Mouse (Mus musculus): ENCODE measurements around the gene Myh14.

DNA sequence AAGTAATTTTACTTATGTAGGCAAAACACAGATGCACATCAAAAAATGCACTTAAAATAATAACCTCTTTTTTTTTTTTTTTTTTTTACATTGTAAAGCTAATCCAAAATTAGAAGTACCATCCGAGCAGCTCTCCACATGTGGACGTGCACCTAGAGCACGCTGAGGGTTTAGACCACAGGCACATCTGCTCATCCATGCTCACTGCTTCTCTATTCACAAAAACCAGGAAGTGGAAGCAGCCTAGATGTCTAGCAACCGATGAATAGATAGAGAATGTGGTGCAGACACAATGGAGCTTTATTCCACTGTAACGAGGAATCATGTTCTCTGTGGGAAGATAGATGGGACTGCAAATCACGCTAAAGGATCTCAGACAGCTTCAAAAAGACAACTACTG is 4.5 kb upstream of the Myh14 start:
- TF ChIP-seq POLR2A (IDR thresholded peaks at IDR 0.05; ENCODE audit: insufficient read depth, low read depth, low read length) (no peak), CTCF (IDR thresholded peaks at IDR 0.05; ENCODE audit: insufficient read depth, low read depth, low read length) (no peak)

All from olfactory bulb, adult 2 months (tissue).